Mouse (Mus musculus): ENCODE measurements at regions not wholly inside any gene's neighbourhood (a gene's known extent, or its start where the extent isn't known, plus 50 kb on each side); places are given as distances from the start of the nearest gene placed in this dataset.

- no peak for TF ChIP-seq GATA1 (IDR thresholded peaks at IDR 0.05; ENCODE audit: borderline replicate concordance, low read length)
- TF ChIP-seq FLI1 (IDR thresholded peaks at IDR 0.05; ENCODE audit: low read length), result no peak
Observed at GRCm38 (mm10) chr8:6606854-6607535, 1501.8 kb upstream of the Slc10a2 start.

Data from megakaryocyte, embryonic 14.5 days (primary cell).